Mouse (Mus musculus): Measurements from ENCODE around the gene Trim7. TPM values are rescaled to one million over a fixed set of nuclear protein-coding genes. Genes with fewer than 3 reads are reported as not detected.

Gene Trim7
- total and polyA plus RNA-seq, 3 experiments, result 0.81 to 1.3 TPM; not detected in 1

GRCm38 (mm10) chr11:48833731-48834639, 8.0 kb downstream of the Trim7 start:
- peak overlapping the region; percentile 54 for H3K27ac ChIP-seq (ENCODE audit: control insufficient read depth, low read depth, low read length)
- peak overlapping the region; percentile 70 for H3K9ac ChIP-seq (ENCODE audit: control insufficient read depth, low read depth, low read length, poor library complexity, severe bottlenecking)
- H3K36me3 ChIP-seq (ENCODE audit: control insufficient read depth in 1 of 2, insufficient read depth in 2 of 2, low read length in 2 of 2), result peaks cover 0 to 14% of the 10 kb centered on the region in 2 experiments; a peak in 2 of 4 replicates
- peak; percentile 92 for DNase-seq (ENCODE audit: low read depth, low spot score)
- H3K79me2 ChIP-seq (ENCODE audit: control insufficient read depth, insufficient read depth, low read length, poor library complexity), result no peaks in the 10 kb centered on the region; the same call in 1 of the 2 replicates
- H3K4me3 ChIP-seq (ENCODE audit: control insufficient read depth in 1 of 2, insufficient read depth in 1 of 2, low read depth in 2 of 2, low read length in 2 of 2), result peak overlapping the region; percentile 57 to 66
- H3K9me3 ChIP-seq (replicated peaks; ENCODE audit: insufficient read depth, low read length), result no peaks in the 10 kb centered on the region
- H3K27me3 ChIP-seq (ENCODE audit: control insufficient read depth in 1 of 2, insufficient read depth in 2 of 2, low read length in 2 of 2), result no peaks in the 10 kb centered on the region
- H3K4me1 ChIP-seq (ENCODE audit: control insufficient read depth in 1 of 2, insufficient read depth in 2 of 2, low read length in 2 of 2), result peaks cover 0 to 35% of the 10 kb centered on the region in 2 experiments; a peak in 2 of 4 replicates
- TF ChIP-seq SIN3A (IDR thresholded peaks at IDR 0.05; ENCODE audit: low read length) (peak; percentile 47), KAT2A (conservative IDR thresholded peaks at IDR 0.05; ENCODE audit: low read depth, low read length) (peak; percentile 57), MAZ (IDR thresholded peaks at IDR 0.05; ENCODE audit: low read depth, low read length) (no peak), E2F4 (IDR thresholded peaks at IDR 0.05; ENCODE audit: borderline replicate concordance, low read depth, low read length) (peak; percentile 68; the same call in 1 of the 2 replicates), MYC (IDR thresholded peaks at IDR 0.05; ENCODE audit: low read depth, low read length) (no peak), ZNF384 (IDR thresholded peaks at IDR 0.05; ENCODE audit: low read depth, low read length) (peak; percentile 75), HCFC1 (IDR thresholded peaks at IDR 0.05; ENCODE audit: low read depth, low read length) (0 out of 2 replicates have a peak, but pooled peaks have one; percentile 40), CTCF (IDR thresholded peaks at IDR 0.05 in 2 of 3, conservative IDR thresholded peaks at IDR 0.05 in 1 of 3; ENCODE audit: control insufficient read depth in 1 of 3, insufficient read depth in 1 of 3, low read depth in 2 of 3, low read length in 3 of 3, poor library complexity in 1 of 3, severe bottlenecking in 1 of 3) (0 out of 6 replicates have a peak, but pooled peaks of 1 of the 3 experiments have one; percentile 7), CHD1 (IDR thresholded peaks at IDR 0.05; ENCODE audit: low read depth, low read length) (no peak), MAFK (IDR thresholded peaks at IDR 0.05; ENCODE audit: borderline replicate concordance, low read depth, low read length) (peak; percentile 100), ELF1 (IDR thresholded peaks at IDR 0.05; ENCODE audit: low read depth, low read length) (peak; percentile 92), TAL1 (IDR thresholded peaks at IDR 0.05; ENCODE audit: low read length) (0 out of 2 replicates have a peak, but pooled peaks have one; percentile 13), NRF1 (IDR thresholded peaks at IDR 0.05; ENCODE audit: insufficient read depth, low read depth, low read length, poor library complexity, severe bottlenecking) (peak; percentile 46; the same call in 1 of the 2 replicates), GABPA (IDR thresholded peaks at IDR 0.05; ENCODE audit: low read depth, low read length) (no peak), TBP (IDR thresholded peaks at IDR 0.05; ENCODE audit: low read depth, low read length) (peak; percentile 99)

- peaks cover 0 to 14% of the 10 kb centered on the region in 2 experiments; a peak in 2 of 4 replicates for H3K36me3 ChIP-seq (ENCODE audit: control insufficient read depth in 1 of 2, insufficient read depth in 2 of 2, low read length in 2 of 2)
- TF ChIP-seq CTCF (IDR thresholded peaks at IDR 0.05 in 2 of 3, conservative IDR thresholded peaks at IDR 0.05 in 1 of 3; ENCODE audit: control insufficient read depth in 1 of 3, insufficient read depth in 1 of 3, low read depth in 2 of 3, low read length in 3 of 3, poor library complexity in 1 of 3, severe bottlenecking in 1 of 3) (no peak), TBP (IDR thresholded peaks at IDR 0.05; ENCODE audit: low read depth, low read length) (peak; percentile 45; the same call in 1 of the 2 replicates), ZNF384 (IDR thresholded peaks at IDR 0.05; ENCODE audit: low read depth, low read length) (0 out of 2 replicates have a peak, but pooled peaks have one; percentile 27)
- H3K9me3 ChIP-seq (replicated peaks; ENCODE audit: insufficient read depth, low read length), result no peaks in the 10 kb centered on the region
- no peaks in the 10 kb centered on the region for H3K27me3 ChIP-seq (ENCODE audit: control insufficient read depth in 1 of 2, insufficient read depth in 2 of 2, low read length in 2 of 2)
- no peak overlapping the region for H3K4me3 ChIP-seq (ENCODE audit: control insufficient read depth in 1 of 2, insufficient read depth in 1 of 2, low read depth in 2 of 2, low read length in 2 of 2)
- DNase-seq (ENCODE audit: low read depth, low spot score), result no peak
- peaks cover 0 to 30% of the 10 kb centered on the region in 2 experiments; a peak in 2 of 4 replicates for H3K4me1 ChIP-seq (ENCODE audit: control insufficient read depth in 1 of 2, insufficient read depth in 2 of 2, low read length in 2 of 2)
- no peak overlapping the region for H3K27ac ChIP-seq (ENCODE audit: control insufficient read depth, low read depth, low read length)
- H3K9ac ChIP-seq (ENCODE audit: control insufficient read depth, low read depth, low read length, poor library complexity, severe bottlenecking), result no peak overlapping the region
- no peaks in the 10 kb centered on the region; the same call in 1 of the 2 replicates for H3K79me2 ChIP-seq (ENCODE audit: control insufficient read depth, insufficient read depth, low read length, poor library complexity)
Observed at GRCm38 (mm10) chr11:48835923-48836322, 10.0 kb downstream of the Trim7 start.
